Comparison of ENCODE assay signal across 25 mouse cellular contexts in the genomic region with DNA sequence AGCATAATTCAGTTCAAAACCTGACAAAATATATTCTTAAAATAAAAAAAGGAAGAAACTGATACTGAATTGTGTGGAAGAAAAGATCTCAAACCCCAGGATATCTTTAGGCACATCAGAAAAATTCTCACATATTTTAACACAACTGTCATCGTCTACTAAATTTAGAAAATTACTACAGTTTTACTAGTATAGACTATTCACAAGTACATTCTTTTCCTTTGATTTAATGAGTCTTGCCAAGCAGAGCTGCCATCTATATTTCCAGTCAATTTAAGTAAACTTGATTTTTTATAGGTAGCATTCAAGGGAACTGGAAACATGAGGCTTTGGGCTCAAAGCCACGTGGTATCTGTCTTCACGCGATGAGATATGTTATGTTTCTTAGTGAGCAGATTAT. TPM values are rescaled to one million over a fixed set of nuclear protein-coding genes. Genes with fewer than 3 reads are reported as not detected.
A peak's percentile ranks its signal among the peaks of the same experiment; 100 is the strongest.
DNase-seq lines count a peak whose midpoint lies in the region; ATAC-seq lines count a peak whose summit lies in the region.
"Had no signal": no experiment of that assay in that cellular context is flagged by ENCODE, and none has a peak within 500 bp of the region (broad histone marks: within the 10 kb centered on the region; RNA-seq: fewer than 3 reads in every experiment).

No protein-coding gene starts in this region.

- no peak overlapping the region for H3K27ac ChIP-seq in forebrain, embryonic 15.5 days (replicated peaks)
- H3K27ac ChIP-seq in forebrain, embryonic 10.5 days: no peak overlapping the region
- H3K27ac ChIP-seq: gastrocnemius, adult 2 months; hindbrain, embryonic 12.5 days; intestine, embryonic 15.5 days had no signal

- H3K27me3 ChIP-seq in forebrain, embryonic 15.5 days: no peaks in the 10 kb centered on the region
- no peaks in the 10 kb centered on the region for H3K27me3 ChIP-seq in forebrain, embryonic 10.5 days (ENCODE audit: poor library complexity, severe bottlenecking)
- H3K27me3 ChIP-seq: CH12.LX; hindbrain, embryonic 12.5 days; intestine, embryonic 15.5 days had no signal

- WGBS in forebrain, embryonic 15.5 days: 84% methylated on average over 4 of the region's 4 CpGs
- 90% methylated on average over 4 of the region's 4 CpGs for WGBS in forebrain, embryonic 10.5 days

- peak; percentile 48; the same call in 1 of the 2 replicates for ATAC-seq in forebrain, embryonic 15.5 days (replicated peaks)
- peak; percentile 44 for ATAC-seq in frontal cortex, adult (ENCODE audit: low TSS enrichment)
- ATAC-seq: hindbrain, embryonic 16.5 days; intestine, embryonic 15.5 days; Patski had no signal

- H3K4me2 ChIP-seq in forebrain, embryonic 15.5 days (replicated peaks): no peak overlapping the region
- H3K4me2 ChIP-seq: heart, embryonic 11.5 days; hindbrain, embryonic 12.5 days; intestine, embryonic 15.5 days had no signal

- no peaks in the 10 kb centered on the region for H3K4me1 ChIP-seq in forebrain, embryonic 15.5 days
- H3K4me1 ChIP-seq in forebrain, embryonic 10.5 days: no peaks in the 10 kb centered on the region
- H3K4me1 ChIP-seq: hindbrain, embryonic 12.5 days; intestine, embryonic 15.5 days had no signal

- no peak for DNase-seq in forebrain, embryonic 10.5 days (ENCODE audit: extremely low spot score, low spot score)
- no peak for DNase-seq in frontal cortex, postnatal 14 days (ENCODE audit: low spot score in 2 of 2)
- peak; percentile 31 for DNase-seq in brain, adult 2 months (ENCODE audit: low read depth, low spot score)
- peak; percentile 51 for DNase-seq in telencephalon, adult 2 months (ENCODE audit: low read depth, low spot score)
- no peak for DNase-seq in testis, postnatal 14 days (ENCODE audit: low spot score)
- DNase-seq: adrenal gland, postnatal 10 days; adrenal gland, postnatal 36 days; B cell, adult 2 months; cerebellum, adult 11-12 months; cerebellum, adult 8-10 months; cerebellum, postnatal 10 days; cerebellum, postnatal 36 days; gastrocnemius, adult 2 months; gastrocnemius, postnatal 14 days; heart, adult 11 months; kidney, adult 11 months had no signal

- H3K9me3 ChIP-seq in forebrain, embryonic 15.5 days: no peaks in the 10 kb centered on the region
- H3K9me3 ChIP-seq in forebrain, embryonic 10.5 days: no peaks in the 10 kb centered on the region
- H3K9me3 ChIP-seq: G1E; hindbrain, embryonic 12.5 days; intestine, embryonic 15.5 days had no signal

- no peak overlapping the region for H3K9ac ChIP-seq in forebrain, embryonic 15.5 days (replicated peaks)
- H3K9ac ChIP-seq: hindbrain, embryonic 12.5 days; intestine, embryonic 15.5 days had no signal

- no peaks in the 10 kb centered on the region for H3K36me3 ChIP-seq in forebrain, embryonic 15.5 days
- H3K36me3 ChIP-seq in forebrain, embryonic 10.5 days (replicated peaks): peaks cover 7% of the 10 kb centered on the region
- H3K36me3 ChIP-seq: G1E; intestine, embryonic 15.5 days had no signal

- H3K4me3 ChIP-seq in forebrain, embryonic 15.5 days: no peak overlapping the region
- H3K4me3 ChIP-seq in forebrain, embryonic 10.5 days: no peak overlapping the region
- H3K4me3 ChIP-seq: gastrocnemius, adult 2 months; hindbrain, embryonic 12.5 days; intestine, embryonic 15.5 days had no signal

RNA-seq across cellular contexts. Expression of a gene that starts 16.6 kb away (rescaled TPM):
- 14.7 and 16.2 TPM in 2 replicates for polyA plus RNA-seq in forebrain, embryonic 15.5 days (2015; fragmentation: Nextera tagmentation; extraction: Ambion mirVana)
- polyA plus RNA-seq in forebrain, embryonic 10.5 days (2016; fragmentation: Nextera tagmentation; extraction: Ambion mirVana): 19.8 and 20.1 TPM in 2 replicates
- polyA plus RNA-seq: G1E, Patski had no signal

Comparison
In these comparisons a context has a peak if more than half of its experiments do, and no peak if none do; other contexts are left out.
1. DNase-seq: peak in brain, adult 2 months (single experiment) and telencephalon, adult 2 months (single experiment); none in forebrain, embryonic 10.5 days (single experiment), frontal cortex, postnatal 14 days (0 of 2) and testis, postnatal 14 days (single experiment).